Mouse (Mus musculus): ENCODE data around the gene 5330417C22Rik. TPM values are rescaled to one million over a fixed set of nuclear protein-coding genes. Genes with fewer than 3 reads are reported as not detected.

The 5330417C22Rik gene
- polyA plus RNA-seq, 1 experiment from 2014 or later, result 2.8 TPM

GRCm38 (mm10) chr3:108495486-108495885, 40.9 kb downstream of the 5330417C22Rik start:
- H3K4me2 ChIP-seq (ENCODE audit: low read depth, low read length, severe bottlenecking), result no peak overlapping the region
- H3K27me3 ChIP-seq (ENCODE audit: control insufficient read depth, insufficient read depth, low read length), result no peaks in the 10 kb centered on the region
- ATAC-seq (replicated peaks; ENCODE audit: low FRiP score) (no peak; the same call in 1 of the 2 replicates), DNase-seq (ENCODE audit: low spot score) (no peak)
- peaks cover 4% of the 10 kb centered on the region; the same call in 1 of the 2 replicates for H3K4me1 ChIP-seq (replicated peaks; ENCODE audit: control insufficient read depth, insufficient read depth, low read length)
- WGBS, result 23% methylated on average over 4 of the region's 4 CpGs
- H3K4me3 ChIP-seq (ENCODE audit: low read depth, low read length), result no peak overlapping the region
- H3K27ac ChIP-seq (ENCODE audit: low read depth, low read length), result no peak overlapping the region
- no peak overlapping the region; the same call in 1 of the 2 replicates for H3K9ac ChIP-seq (ENCODE audit: low read length)
- H3K9me3 ChIP-seq (ENCODE audit: control insufficient read depth, low read length), result no peaks in the 10 kb centered on the region
- no peaks in the 10 kb centered on the region for H3K36me3 ChIP-seq (ENCODE audit: control insufficient read depth, insufficient read depth, low read length)

GRCm38 (mm10) chr3:108494861-108495474, 41.4 kb downstream of the 5330417C22Rik start:
- no peaks in the 10 kb centered on the region for H3K27me3 ChIP-seq (ENCODE audit: control insufficient read depth, insufficient read depth, low read length)
- no peak overlapping the region for H3K4me2 ChIP-seq (ENCODE audit: low read depth, low read length, severe bottlenecking)
- no peaks in the 10 kb centered on the region for H3K9me3 ChIP-seq (ENCODE audit: control insufficient read depth, low read length)
- H3K36me3 ChIP-seq (ENCODE audit: control insufficient read depth, insufficient read depth, low read length), result no peaks in the 10 kb centered on the region
- no peak overlapping the region; the same call in 1 of the 2 replicates for H3K9ac ChIP-seq (ENCODE audit: low read length)
- 0 out of 2 replicates have a peak overlapping the region, but pooled peaks have one; percentile 25 for H3K27ac ChIP-seq (ENCODE audit: low read depth, low read length)
- DNase-seq (ENCODE audit: low spot score) (no peak), ATAC-seq (replicated peaks; ENCODE audit: low FRiP score) (no peak)
- H3K4me3 ChIP-seq (ENCODE audit: low read depth, low read length), result no peak overlapping the region
- 61% methylated on average over 9 of the region's 9 CpGs for WGBS
- H3K4me1 ChIP-seq (replicated peaks; ENCODE audit: control insufficient read depth, insufficient read depth, low read length), result peaks cover 4% of the 10 kb centered on the region; the same call in 1 of the 2 replicates

DNA sequence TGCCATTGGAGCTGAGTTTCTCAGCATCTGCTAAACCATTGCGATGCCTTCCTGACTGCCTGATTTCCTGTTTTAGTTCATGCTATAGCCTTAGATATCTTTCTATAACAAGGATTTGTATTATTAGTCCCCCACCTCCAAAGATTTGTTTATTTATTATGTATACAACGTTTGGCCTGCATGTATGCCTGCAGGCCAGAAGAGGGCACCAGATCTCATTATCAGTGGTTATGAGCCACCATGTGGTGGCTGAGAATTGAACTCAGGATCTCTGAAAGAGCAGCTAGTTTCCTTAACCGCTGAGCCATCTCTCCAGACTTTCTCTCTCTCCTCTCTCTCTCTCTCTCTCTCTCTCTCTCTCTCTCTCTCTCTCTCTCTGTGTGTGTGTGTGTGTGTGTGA, 46.4 kb downstream of the 5330417C22Rik start:
- WGBS, result 41% methylated on average over 3 of the region's 3 CpGs
- DNase-seq (ENCODE audit: low spot score), result no peak

DNA sequence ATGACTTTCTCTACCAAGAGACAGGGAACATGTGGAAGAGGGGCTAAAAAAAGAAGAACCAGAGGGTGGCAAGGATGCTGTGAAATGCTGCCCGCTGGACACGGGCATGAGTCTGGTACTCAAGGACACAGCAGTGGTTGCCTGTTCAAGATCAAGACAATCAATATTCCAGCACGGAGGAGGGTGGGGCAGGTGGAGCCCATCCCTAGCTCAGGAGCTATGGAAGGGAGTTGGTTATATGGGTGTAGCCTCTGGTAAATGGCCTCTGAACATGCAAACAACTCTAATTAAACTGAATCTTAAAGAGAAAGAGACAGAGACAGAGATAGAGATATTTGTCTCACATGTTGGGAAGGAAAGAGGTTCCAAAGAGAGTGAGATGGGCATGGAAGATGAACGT, 51.6 kb downstream of the 5330417C22Rik start:
- H3K9me3 ChIP-seq (ENCODE audit: control insufficient read depth, low read length), result no peaks in the 10 kb centered on the region
- no peaks in the 10 kb centered on the region for H3K27me3 ChIP-seq (ENCODE audit: control insufficient read depth, insufficient read depth, low read length)
- H3K36me3 ChIP-seq (ENCODE audit: control insufficient read depth, insufficient read depth, low read length), result no peaks in the 10 kb centered on the region
- H3K4me1 ChIP-seq (replicated peaks; ENCODE audit: control insufficient read depth, insufficient read depth, low read length), result no peaks in the 10 kb centered on the region
- DNase-seq (ENCODE audit: low spot score) (no peak), ATAC-seq (replicated peaks; ENCODE audit: low FRiP score) (no peak)
- H3K27ac ChIP-seq (ENCODE audit: low read depth, low read length), result no peak overlapping the region
- H3K4me3 ChIP-seq (ENCODE audit: low read depth, low read length), result no peak overlapping the region
- H3K4me2 ChIP-seq (ENCODE audit: low read depth, low read length, severe bottlenecking), result no peak overlapping the region
- 89% methylated on average over 4 of the region's 4 CpGs for WGBS
- no peak overlapping the region for H3K9ac ChIP-seq (ENCODE audit: low read length)

More for the DNA sequence above, 46.4 kb downstream of the 5330417C22Rik start:
- H3K9me3 ChIP-seq (ENCODE audit: control insufficient read depth, low read length), result no peaks in the 10 kb centered on the region
- H3K4me1 ChIP-seq (replicated peaks; ENCODE audit: control insufficient read depth, insufficient read depth, low read length), result peaks cover 3% of the 10 kb centered on the region; the same call in 1 of the 2 replicates
- H3K9ac ChIP-seq (ENCODE audit: low read length), result no peak overlapping the region
- no peak overlapping the region for H3K4me3 ChIP-seq (ENCODE audit: low read depth, low read length)
- H3K4me2 ChIP-seq (ENCODE audit: low read depth, low read length, severe bottlenecking), result no peak overlapping the region
- no peak overlapping the region for H3K27ac ChIP-seq (ENCODE audit: low read depth, low read length)
- ATAC-seq (replicated peaks; ENCODE audit: low FRiP score), result no peak
- no peaks in the 10 kb centered on the region for H3K27me3 ChIP-seq (ENCODE audit: control insufficient read depth, insufficient read depth, low read length)
- no peaks in the 10 kb centered on the region for H3K36me3 ChIP-seq (ENCODE audit: control insufficient read depth, insufficient read depth, low read length)

- Histone ChIP-seq H3K4me1 (replicated peaks; ENCODE audit: control insufficient read depth, insufficient read depth, low read length) (no peaks in the 10 kb centered on the region), H3K4me2 (ENCODE audit: low read depth, low read length, severe bottlenecking) (no peak overlapping the region), H3K27ac (ENCODE audit: low read depth, low read length) (no peak overlapping the region), H3K36me3 (ENCODE audit: control insufficient read depth, insufficient read depth, low read length) (no peaks in the 10 kb centered on the region), H3K9me3 (ENCODE audit: control insufficient read depth, low read length) (no peaks in the 10 kb centered on the region), H3K27me3 (ENCODE audit: control insufficient read depth, insufficient read depth, low read length) (no peaks in the 10 kb centered on the region), H3K9ac (ENCODE audit: low read length) (no peak overlapping the region), H3K4me3 (ENCODE audit: low read depth, low read length) (no peak overlapping the region)
- DNase-seq (ENCODE audit: low spot score) (no peak), ATAC-seq (replicated peaks; ENCODE audit: low FRiP score) (no peak)
- WGBS, result 86% methylated on average over 4 of the region's 4 CpGs
Observed at GRCm38 (mm10) chr3:108478800-108479199, 57.5 kb downstream of the 5330417C22Rik start.

DNA sequence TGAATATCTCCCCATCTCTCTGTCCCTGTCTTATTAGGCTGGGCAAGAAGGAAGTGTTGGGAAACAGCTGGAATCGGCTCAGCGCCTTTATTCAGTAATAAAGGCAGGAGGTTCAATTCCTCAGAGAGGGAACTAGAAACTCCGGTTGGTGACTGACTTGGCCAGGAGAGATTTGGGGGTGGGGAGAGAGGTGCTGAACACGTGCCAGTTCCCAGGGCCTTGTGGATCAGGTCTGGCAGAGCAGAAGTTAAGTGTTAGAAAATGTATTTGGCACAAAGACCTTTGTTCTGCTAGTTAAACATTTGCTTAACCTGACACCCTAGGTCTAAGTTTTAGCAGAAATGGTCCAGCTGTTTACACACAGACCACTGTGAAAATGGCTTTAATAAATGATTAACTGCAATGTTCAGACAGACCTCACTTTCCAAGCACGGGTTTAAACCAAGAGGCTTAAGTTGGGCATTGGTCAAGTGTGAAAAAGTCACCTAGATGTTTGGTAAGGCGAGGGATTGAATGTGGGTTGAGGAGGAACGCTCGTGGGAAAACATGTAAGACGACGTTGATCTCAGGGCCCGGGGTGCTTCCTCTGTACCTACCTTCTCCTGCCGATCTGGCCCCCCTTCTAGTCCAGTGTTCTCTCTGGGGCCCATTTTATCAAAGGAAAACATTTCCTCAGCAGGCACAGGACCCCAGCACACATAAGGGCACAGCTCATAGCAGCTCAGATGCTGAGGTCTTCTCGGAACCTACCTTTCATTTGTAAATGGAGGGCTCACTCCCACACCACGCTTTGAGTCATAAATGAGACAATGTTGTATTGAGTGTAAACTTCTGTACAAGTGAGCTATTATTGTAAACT, 59.3 kb downstream of the 5330417C22Rik start:
- Histone ChIP-seq H3K9ac (ENCODE audit: low read length) (no peak overlapping the region), H3K27me3 (ENCODE audit: control insufficient read depth, insufficient read depth, low read length) (no peaks in the 10 kb centered on the region), H3K4me1 (replicated peaks; ENCODE audit: control insufficient read depth, insufficient read depth, low read length) (no peaks in the 10 kb centered on the region), H3K4me2 (ENCODE audit: low read depth, low read length, severe bottlenecking) (no peak overlapping the region), H3K9me3 (ENCODE audit: control insufficient read depth, low read length) (no peaks in the 10 kb centered on the region), H3K27ac (ENCODE audit: low read depth, low read length) (no peak overlapping the region), H3K4me3 (ENCODE audit: low read depth, low read length) (no peak overlapping the region), H3K36me3 (ENCODE audit: control insufficient read depth, insufficient read depth, low read length) (no peaks in the 10 kb centered on the region)
- 66% methylated on average over 14 of the region's 14 CpGs for WGBS
- ATAC-seq (replicated peaks; ENCODE audit: low FRiP score) (no peak), DNase-seq (ENCODE audit: low spot score) (no peak)

- ATAC-seq (replicated peaks; ENCODE audit: low FRiP score) (no peak), DNase-seq (ENCODE audit: low spot score) (no peak)
- Histone ChIP-seq H3K4me3 (ENCODE audit: low read depth, low read length) (no peak overlapping the region), H3K27ac (ENCODE audit: low read depth, low read length) (no peak overlapping the region), H3K9me3 (ENCODE audit: control insufficient read depth, low read length) (no peaks in the 10 kb centered on the region), H3K4me1 (replicated peaks; ENCODE audit: control insufficient read depth, insufficient read depth, low read length) (no peaks in the 10 kb centered on the region), H3K27me3 (ENCODE audit: control insufficient read depth, insufficient read depth, low read length) (no peaks in the 10 kb centered on the region), H3K36me3 (ENCODE audit: control insufficient read depth, insufficient read depth, low read length) (no peaks in the 10 kb centered on the region), H3K9ac (ENCODE audit: low read length) (no peak overlapping the region), H3K4me2 (ENCODE audit: low read depth, low read length, severe bottlenecking) (no peak overlapping the region)
- 86% methylated on average over 5 of the region's 5 CpGs for WGBS
Observed at GRCm38 (mm10) chr3:108475496-108475895, 60.8 kb downstream of the 5330417C22Rik start.

DNA sequence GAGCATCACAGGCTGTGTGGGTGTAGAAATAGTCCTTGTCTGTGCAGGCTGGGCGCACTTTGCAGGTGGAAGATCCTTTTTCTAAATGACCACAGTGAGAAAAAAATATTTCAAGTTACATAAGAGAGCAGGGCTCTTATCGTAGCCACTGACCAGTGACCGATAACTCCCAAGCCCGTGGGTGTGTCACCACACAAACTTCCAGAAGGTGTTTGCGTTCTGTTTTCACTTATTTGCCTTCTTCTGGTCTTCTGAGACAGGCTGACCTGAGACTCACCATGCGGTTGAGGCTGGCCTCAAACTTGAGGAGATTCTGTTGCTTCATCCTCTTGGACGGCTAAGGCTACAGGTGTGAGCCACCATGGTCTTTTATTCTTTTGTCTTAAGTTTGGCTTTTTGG, 61.4 kb downstream of the 5330417C22Rik start:
- Histone ChIP-seq H3K36me3 (ENCODE audit: control insufficient read depth, insufficient read depth, low read length) (no peaks in the 10 kb centered on the region), H3K4me2 (ENCODE audit: low read depth, low read length, severe bottlenecking) (no peak overlapping the region), H3K27ac (ENCODE audit: low read depth, low read length) (no peak overlapping the region), H3K27me3 (ENCODE audit: control insufficient read depth, insufficient read depth, low read length) (no peaks in the 10 kb centered on the region), H3K4me1 (replicated peaks; ENCODE audit: control insufficient read depth, insufficient read depth, low read length) (no peaks in the 10 kb centered on the region), H3K4me3 (ENCODE audit: low read depth, low read length) (no peak overlapping the region), H3K9ac (ENCODE audit: low read length) (no peak overlapping the region), H3K9me3 (ENCODE audit: control insufficient read depth, low read length) (no peaks in the 10 kb centered on the region)
- DNase-seq (ENCODE audit: low spot score), result no peak
- WGBS, result 93% methylated on average over 7 of the region's 7 CpGs
- ATAC-seq (replicated peaks; ENCODE audit: low FRiP score), result no peak
